Mouse (Mus musculus): ENCODE data around the gene Ret.

Gene Ret

GRCm38 (mm10) chr6:118173975-118174328 lies 23.6 kb downstream of the Ret start:
- DNase-seq (ENCODE audit: low read depth in 1 of 2, low spot score in 2 of 2): no peak

DNA sequence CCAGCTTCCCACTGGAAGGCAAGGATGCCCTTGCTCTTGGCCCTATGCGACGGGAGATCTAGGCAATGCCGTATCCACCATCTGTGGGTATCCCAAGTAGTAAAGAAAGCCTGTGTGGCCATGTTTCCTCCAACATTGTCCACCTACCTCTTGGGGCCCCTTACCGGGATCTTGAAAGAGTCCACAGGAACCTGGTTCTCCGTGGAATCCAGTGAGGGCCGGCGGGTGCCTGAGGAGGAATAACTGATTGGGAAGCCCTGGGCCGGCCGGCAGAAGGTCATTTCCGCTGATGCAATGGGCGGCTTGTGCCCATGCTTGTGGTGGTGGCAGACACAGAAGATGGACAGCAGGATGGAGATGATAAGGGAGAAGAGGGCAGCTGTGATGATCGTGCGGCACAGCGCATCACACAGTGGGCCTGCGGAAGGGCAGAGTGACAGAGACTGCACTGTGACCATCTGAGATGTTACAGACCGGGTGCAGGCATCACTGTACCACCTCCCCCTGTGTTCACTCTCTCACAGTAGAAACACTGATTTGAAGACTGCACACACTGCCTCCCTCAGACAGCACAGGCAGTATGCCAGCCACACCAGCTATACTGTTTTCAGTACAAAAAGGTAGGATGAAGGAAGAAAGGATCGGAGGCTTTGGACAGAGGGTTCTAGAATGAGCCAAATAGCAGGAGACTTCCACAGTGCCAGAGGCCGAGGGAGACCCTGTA lies 24.1 kb downstream of the Ret start:
- DNase-seq (ENCODE audit: low read depth in 1 of 2, low spot score in 2 of 2): no peak

DNA sequence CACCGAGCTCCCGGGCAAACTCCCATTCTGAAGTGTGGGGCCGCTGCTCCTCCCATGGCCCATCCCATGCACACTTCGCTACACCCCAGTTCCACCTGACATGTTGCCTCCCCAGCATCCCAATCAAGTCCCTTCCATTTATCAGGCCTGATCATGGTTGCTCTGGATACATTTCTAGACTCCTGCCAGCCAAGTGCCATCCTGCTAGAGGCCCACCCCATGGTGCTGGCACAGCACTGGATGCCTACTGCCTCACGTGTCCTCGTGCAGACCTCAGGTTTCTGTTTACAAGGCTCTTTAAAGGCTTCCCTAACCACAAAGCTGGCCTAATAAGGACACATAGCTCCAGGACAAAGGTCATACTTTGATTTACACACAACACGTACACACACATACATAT lies 26.1 kb downstream of the Ret start:
- no peak for DNase-seq (ENCODE audit: low read depth in 1 of 2, low spot score in 2 of 2)

DNA sequence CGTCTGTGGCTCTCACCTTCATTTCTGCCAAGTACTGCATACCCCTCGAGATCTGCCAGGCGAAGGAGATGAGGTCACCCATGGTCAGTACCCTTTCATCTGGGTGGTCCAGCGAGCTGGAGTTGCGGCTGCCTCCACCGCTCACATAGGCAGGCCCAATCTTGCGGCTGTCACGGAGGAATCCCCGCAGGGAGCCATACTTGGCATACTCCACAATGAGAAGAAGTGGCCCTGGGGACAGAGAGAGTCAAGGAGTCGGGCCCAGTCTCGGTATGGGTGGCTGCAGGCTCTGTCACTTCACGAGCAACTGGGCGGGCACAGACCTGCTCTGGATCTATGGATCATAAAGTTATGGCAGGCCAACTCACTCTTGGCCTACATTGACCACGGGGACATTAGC lies 29.4 kb downstream of the Ret start:
- no peak for DNase-seq (ENCODE audit: low read depth in 1 of 2, low spot score in 2 of 2)

DNA sequence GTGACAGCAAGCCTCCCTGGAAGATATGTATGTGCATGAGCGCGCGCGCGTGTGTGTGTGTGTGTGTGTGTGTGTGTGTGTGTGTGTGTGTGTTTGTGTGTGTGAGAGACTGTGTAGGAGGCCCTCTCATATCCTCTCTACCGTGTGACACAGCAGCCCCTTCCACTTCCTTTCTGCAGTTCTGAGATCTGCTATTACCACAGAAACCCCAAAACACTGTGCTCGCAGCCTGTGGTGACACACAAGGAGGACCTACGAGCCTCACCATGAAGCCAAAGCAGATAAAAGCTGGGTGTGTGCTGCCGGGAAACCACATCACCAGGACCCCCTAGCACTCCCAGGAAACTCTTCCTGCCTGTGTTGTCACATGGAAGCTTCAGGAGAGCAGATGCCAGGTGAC lies 30.5 kb downstream of the Ret start:
- no peak for DNase-seq (ENCODE audit: low read depth in 1 of 2, low spot score in 2 of 2)

DNA sequence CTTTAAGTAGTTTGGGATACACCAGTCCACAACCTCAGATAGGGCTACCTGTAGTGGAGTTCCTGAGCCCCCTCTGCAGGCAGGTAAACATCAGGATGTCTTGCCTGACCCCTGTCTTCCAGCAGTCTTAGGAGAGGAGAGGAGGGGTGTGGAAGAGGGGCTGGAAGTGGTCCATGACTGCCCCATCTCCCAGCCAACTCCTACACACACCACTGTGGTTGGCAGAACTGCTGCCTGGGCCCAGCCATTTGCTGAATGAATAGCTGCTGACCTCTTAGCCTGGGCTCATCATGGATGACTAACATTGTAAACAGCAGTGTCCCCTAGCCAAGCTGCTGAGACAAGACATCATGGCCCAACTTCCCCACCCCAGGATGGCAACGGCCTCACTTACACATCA lies 32.0 kb downstream of the Ret start:
- no peak for DNase-seq (ENCODE audit: low read depth in 1 of 2, low spot score in 2 of 2)

- DNase-seq (ENCODE audit: low read depth in 1 of 2, low spot score in 2 of 2): no peak
Observed at GRCm38 (mm10) chr6:118164691-118165090, 32.8 kb downstream of the Ret start.

GRCm38 (mm10) chr6:118163086-118163485 lies 34.4 kb downstream of the Ret start:
- DNase-seq (ENCODE audit: low read depth in 1 of 2, low spot score in 2 of 2): no peak

GRCm38 (mm10) chr6:118162457-118163082 lies 34.9 kb downstream of the Ret start:
- DNase-seq (ENCODE audit: low read depth in 1 of 2, low spot score in 2 of 2): no peak

DNA sequence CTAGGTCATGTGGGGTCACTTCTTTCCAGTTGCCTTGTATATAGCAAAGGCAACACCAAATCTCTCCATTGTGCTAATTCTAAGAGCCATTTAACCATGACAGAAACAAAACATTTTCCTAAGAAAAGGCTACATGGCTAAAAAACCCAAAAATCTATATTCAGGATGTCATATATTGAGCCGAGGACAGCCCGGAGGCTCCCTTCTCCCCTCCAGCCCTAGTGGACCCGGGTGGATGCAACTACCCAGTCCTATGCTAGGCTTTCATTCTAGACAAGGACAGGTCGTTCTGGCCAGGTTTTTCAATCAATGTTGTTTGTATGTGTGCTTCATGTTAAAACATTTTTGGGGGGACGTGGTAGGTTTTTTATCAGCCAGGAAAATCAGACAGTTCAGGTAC lies 44.4 kb downstream of the Ret start:
- no peak for DNase-seq (ENCODE audit: low read depth in 1 of 2, low spot score in 2 of 2)

GRCm38 (mm10) chr6:118150988-118151387 lies 46.5 kb downstream of the Ret start:
- no peak for DNase-seq (ENCODE audit: low read depth in 1 of 2, low spot score in 2 of 2)

DNA sequence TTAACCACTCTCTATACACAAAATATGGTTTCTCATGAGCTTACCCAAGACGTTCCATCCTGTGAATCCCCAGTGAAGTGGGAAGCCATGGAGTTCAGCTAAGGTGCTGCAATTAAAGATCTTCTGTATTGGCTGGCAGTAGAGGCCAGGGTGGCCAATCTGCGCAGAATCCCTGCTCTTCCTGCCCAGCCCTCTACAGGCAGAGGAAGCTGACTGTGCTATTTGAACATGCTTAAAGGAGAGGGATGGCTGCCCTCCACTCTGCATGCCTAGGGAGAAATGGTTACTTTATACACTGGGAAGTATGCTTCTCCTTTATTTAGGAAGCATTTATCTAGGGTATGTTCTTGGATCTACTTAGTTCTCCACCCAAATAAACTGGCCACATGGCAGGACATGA lies 47.0 kb downstream of the Ret start:
- DNase-seq (ENCODE audit: low read depth in 1 of 2, low spot score in 2 of 2): no peak

GRCm38 (mm10) chr6:118150128-118150527 lies 47.4 kb downstream of the Ret start:
- DNase-seq (ENCODE audit: low read depth in 1 of 2, low spot score in 2 of 2): no peak

GRCm38 (mm10) chr6:118140961-118141360 lies 56.6 kb downstream of the Ret start:
- DNase-seq (ENCODE audit: low read depth in 1 of 2, low spot score in 2 of 2): peak; percentile 63 to 64

DNA sequence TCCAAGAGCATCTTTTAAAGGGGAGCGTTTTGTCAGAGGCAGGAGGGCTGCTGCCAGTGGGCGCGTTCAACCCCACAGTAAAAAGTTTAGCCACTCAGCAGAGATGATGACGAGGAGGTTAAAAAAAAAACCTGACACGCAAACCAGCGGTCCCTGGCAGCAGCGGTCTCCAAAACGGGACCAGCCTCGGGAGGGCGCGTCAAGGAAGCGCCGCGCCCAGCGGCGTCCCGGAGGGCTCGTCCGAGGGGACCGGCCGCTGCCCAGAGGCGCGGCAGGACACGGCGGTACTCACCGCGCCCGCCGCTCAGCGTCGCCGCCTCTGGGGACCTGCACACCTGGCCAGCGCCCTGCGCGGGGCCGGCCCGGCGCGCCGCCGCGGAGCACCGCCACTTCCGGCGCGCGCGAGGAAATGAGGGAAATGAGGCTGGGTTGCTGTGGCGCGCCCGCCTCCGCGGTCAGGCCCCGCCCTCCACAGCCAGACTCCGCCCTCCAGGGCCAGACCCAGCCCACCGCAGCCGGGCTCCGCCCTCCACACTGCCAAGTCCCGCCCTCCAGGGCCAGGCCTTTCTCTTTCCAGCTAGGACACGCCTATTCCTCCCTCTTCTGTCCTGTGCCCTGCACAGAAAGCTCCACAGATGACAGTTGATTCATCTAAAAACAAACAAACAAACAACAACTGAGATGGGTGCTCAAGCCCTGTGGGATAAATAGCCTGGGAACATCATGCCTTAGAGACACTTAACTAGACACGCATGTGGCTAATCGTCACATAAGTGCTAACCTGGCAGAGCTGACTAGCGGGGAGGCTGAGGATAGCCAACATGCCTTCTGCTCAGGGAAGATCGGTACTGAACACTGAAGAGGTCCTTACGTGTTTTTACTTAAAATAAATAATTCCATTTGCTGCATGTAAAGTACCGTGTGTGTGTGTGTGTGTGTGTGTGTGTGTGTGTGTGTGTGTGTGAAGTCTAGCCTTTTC lies 58.5 kb downstream of the Ret start, which contains the start of gene Csgalnact2:
Gene Csgalnact2 (minus strand): TSS at position 410 of the 979 bp plus-strand sequence.
- peak; percentile 85 to 96 for DNase-seq (ENCODE audit: low read depth in 1 of 2, low spot score in 2 of 2)

GRCm38 (mm10) chr6:118137148-118137547 lies 60.4 kb downstream of the Ret start:
- no peak for DNase-seq (ENCODE audit: low read depth in 1 of 2, low spot score in 2 of 2)

GRCm38 (mm10) chr6:118134461-118134860 lies 63.1 kb downstream of the Ret start:
- DNase-seq (ENCODE audit: low read depth in 1 of 2, low spot score in 2 of 2): no peak

DNA sequence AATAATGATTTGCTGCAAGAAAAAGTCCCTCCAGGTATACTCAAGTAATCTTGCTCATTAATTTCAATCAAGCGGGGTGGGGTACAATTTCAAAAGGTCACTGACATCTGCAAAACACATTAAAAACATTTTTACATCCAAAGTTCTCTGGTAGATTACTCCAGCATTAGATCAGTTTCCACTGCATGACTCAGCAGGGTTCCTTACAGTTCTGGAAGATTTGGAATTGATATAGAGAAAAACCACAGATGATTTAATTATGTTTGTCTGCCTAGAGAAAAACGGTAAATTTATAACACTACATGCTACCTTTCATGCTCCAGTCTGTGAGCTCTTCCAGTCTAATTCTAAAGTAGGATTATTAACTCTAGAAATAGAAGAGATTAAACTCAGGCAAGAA lies 67.5 kb downstream of the Ret start:
- DNase-seq (ENCODE audit: low read depth in 1 of 2, low spot score in 2 of 2): no peak

- DNase-seq (ENCODE audit: low read depth in 1 of 2, low spot score in 2 of 2): no peak
Observed at GRCm38 (mm10) chr6:118127827-118128487, 69.6 kb downstream of the Ret start.

GRCm38 (mm10) chr6:118127198-118127597 lies 70.3 kb downstream of the Ret start:
- DNase-seq (ENCODE audit: low read depth in 1 of 2, low spot score in 2 of 2): no peak

DNA sequence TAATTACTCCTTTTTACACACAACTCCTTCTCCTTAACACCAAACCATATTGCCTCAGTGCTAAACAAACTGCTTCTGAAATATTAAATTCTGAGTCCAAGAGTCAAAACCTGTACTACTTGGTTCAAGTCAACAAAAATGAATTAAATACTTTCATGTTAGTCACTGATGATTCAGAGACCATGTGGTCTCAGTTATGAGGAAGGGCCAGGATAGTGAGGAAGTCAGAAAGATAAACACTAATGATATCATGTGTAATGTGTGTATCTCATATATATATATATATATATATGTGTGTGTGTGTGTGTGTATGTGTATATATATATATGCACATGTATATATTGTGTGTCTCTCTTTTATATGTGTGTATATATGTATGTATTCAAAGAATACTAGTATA lies 70.9 kb downstream of the Ret start:
- no peak for DNase-seq (ENCODE audit: low read depth in 1 of 2, low spot score in 2 of 2)
